Mouse (Mus musculus): ENCODE data around the gene 5430419D17Rik. TPM values are rescaled to one million over a fixed set of nuclear protein-coding genes. Genes with fewer than 3 reads are reported as not detected.

Gene 5430419D17Rik
- polyA plus RNA-seq, 1 experiment from 2014 or later = not detected

DNA sequence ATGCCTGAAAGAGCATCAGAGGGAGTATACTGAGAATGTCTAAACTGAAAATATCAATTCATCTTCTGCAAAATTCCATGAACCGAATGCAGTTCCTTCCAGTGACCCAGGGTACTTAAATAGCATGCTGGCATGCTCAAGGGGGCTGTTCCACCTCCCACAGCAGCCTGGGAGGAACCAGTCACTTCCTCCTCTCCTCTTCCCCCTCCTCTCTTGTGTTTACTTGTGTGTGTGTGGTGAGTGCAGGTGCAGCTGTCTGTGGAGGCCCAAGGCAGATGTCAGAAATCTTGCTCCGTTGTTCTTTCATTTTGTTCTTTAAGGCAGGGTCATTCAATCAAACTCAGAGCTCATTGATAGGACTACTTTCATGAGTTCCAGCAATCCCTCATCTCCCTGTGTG, 5.1 kb upstream of the 5430419D17Rik start:
- H3K27ac ChIP-seq (replicated peaks; ENCODE audit: low read depth, low read length) = no peak overlapping the region
- DNase-seq (ENCODE audit: low spot score) = no peak
- WGBS = 47% methylated on average over 2 of the region's 2 CpGs
- H3K4me2 ChIP-seq (ENCODE audit: low read depth, low read length) = no peak overlapping the region
- H3K4me1 ChIP-seq (ENCODE audit: control insufficient read depth, insufficient read depth, low read length) = no peaks in the 10 kb centered on the region
- H3K9me3 ChIP-seq (replicated peaks; ENCODE audit: control insufficient read depth, low read length) = no peaks in the 10 kb centered on the region
- H3K9ac ChIP-seq (replicated peaks; ENCODE audit: low read length) = no peak overlapping the region
- H3K4me3 ChIP-seq (ENCODE audit: low read depth, low read length) = no peak overlapping the region
- H3K36me3 ChIP-seq (replicated peaks; ENCODE audit: control insufficient read depth, insufficient read depth, low read depth, low read length) = no peaks in the 10 kb centered on the region
- H3K27me3 ChIP-seq (ENCODE audit: control insufficient read depth, insufficient read depth, low read length) = no peaks in the 10 kb centered on the region
- no peak for ATAC-seq (replicated peaks; ENCODE audit: insufficient number of reproducible peaks, low FRiP score, low TSS enrichment, low read depth)

DNA sequence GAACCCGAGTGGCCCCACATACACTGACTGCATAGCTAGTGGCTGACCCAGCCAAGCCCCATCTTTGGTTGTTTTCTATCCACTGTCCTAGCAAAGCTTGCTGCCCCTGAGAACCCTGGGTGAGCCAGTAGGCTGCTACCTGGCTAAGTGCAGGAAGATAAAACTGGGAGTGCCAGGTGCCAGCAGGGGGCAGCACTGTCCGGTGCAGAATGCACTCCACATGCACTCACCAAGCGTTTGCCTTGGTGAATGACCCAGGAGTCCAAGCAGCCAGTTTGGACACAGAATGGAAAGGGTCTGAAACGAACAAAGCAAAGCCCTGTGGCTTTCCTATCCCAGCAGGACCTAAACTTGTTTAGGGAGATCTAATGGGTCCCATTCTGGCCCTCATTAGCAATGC, 8.5 kb downstream of the 5430419D17Rik start:
- Histone ChIP-seq H3K36me3 (replicated peaks; ENCODE audit: control insufficient read depth, insufficient read depth, low read depth, low read length) (no peaks in the 10 kb centered on the region), H3K9me3 (replicated peaks; ENCODE audit: control insufficient read depth, low read length) (no peaks in the 10 kb centered on the region), H3K27me3 (ENCODE audit: control insufficient read depth, insufficient read depth, low read length) (no peaks in the 10 kb centered on the region), H3K4me3 (ENCODE audit: low read depth, low read length) (no peak overlapping the region), H3K9ac (replicated peaks; ENCODE audit: low read length) (no peak overlapping the region), H3K4me1 (ENCODE audit: control insufficient read depth, insufficient read depth, low read length) (no peaks in the 10 kb centered on the region), H3K4me2 (ENCODE audit: low read depth, low read length) (no peak overlapping the region), H3K27ac (replicated peaks; ENCODE audit: low read depth, low read length) (no peak overlapping the region)
- peak; percentile 38 for DNase-seq (ENCODE audit: low spot score)
- WGBS = 43% methylated on average over 4 of the region's 4 CpGs
- ATAC-seq (replicated peaks; ENCODE audit: insufficient number of reproducible peaks, low FRiP score, low TSS enrichment, low read depth) = no peak

DNA sequence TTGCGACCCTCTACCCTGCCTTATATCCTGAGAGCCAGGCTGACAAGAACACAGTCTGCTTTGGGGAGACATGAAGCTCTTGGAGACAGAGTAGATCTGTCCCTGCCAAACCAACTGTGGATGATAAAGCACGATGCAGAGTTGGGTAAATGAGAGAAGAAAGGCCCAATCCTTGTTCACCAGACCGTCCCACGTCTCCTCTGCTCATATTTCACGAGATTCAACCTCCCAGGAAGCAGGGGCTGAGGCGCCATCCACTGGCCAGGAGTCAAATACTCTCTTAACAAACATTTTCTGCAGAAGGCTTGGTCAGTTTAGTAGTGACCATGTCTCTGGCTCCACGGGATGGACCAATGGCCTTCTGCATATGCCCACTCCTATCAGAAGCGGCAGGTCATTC, 10.1 kb downstream of the 5430419D17Rik start:
- Histone ChIP-seq H3K27ac (replicated peaks; ENCODE audit: low read depth, low read length) (no peak overlapping the region), H3K4me3 (ENCODE audit: low read depth, low read length) (no peak overlapping the region), H3K27me3 (ENCODE audit: control insufficient read depth, insufficient read depth, low read length) (no peaks in the 10 kb centered on the region), H3K4me2 (ENCODE audit: low read depth, low read length) (no peak overlapping the region), H3K9ac (replicated peaks; ENCODE audit: low read length) (no peak overlapping the region), H3K9me3 (replicated peaks; ENCODE audit: control insufficient read depth, low read length) (no peaks in the 10 kb centered on the region), H3K36me3 (replicated peaks; ENCODE audit: control insufficient read depth, insufficient read depth, low read depth, low read length) (no peaks in the 10 kb centered on the region), H3K4me1 (ENCODE audit: control insufficient read depth, insufficient read depth, low read length) (no peaks in the 10 kb centered on the region)
- ATAC-seq (replicated peaks; ENCODE audit: insufficient number of reproducible peaks, low FRiP score, low TSS enrichment, low read depth) (no peak), DNase-seq (ENCODE audit: low spot score) (no peak)
- whole genome bisulfite sequencing = 68% methylated on average over 8 of the region's 8 CpGs

DNA sequence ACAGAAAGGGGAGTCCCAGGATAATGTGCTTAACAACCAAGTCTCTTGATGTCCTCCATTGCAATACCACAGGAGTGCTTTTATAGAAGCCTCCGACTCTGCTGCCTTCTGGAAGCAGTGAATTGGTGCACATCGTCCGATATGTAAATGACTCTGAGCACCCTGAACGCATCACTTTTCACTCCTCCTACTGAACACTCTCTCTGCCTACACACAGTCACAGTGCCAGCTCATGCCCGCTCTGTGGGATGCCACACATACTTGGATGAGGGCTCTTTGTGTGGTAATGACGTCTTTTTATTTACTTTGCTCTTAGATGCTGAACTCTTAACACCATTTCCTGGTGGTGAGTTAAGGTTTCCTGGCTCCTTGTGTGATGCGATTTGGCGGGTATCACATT, 12.8 kb downstream of the 5430419D17Rik start:
- Histone ChIP-seq H3K27me3 (ENCODE audit: control insufficient read depth, insufficient read depth, low read length) (no peaks in the 10 kb centered on the region), H3K9me3 (replicated peaks; ENCODE audit: control insufficient read depth, low read length) (no peaks in the 10 kb centered on the region), H3K4me2 (ENCODE audit: low read depth, low read length) (no peak overlapping the region), H3K4me3 (ENCODE audit: low read depth, low read length) (no peak overlapping the region), H3K4me1 (ENCODE audit: control insufficient read depth, insufficient read depth, low read length) (no peaks in the 10 kb centered on the region), H3K36me3 (replicated peaks; ENCODE audit: control insufficient read depth, insufficient read depth, low read depth, low read length) (no peaks in the 10 kb centered on the region), H3K27ac (replicated peaks; ENCODE audit: low read depth, low read length) (no peak overlapping the region), H3K9ac (replicated peaks; ENCODE audit: low read length) (no peak overlapping the region)
- DNase-seq (ENCODE audit: low spot score) (no peak), ATAC-seq (replicated peaks; ENCODE audit: insufficient number of reproducible peaks, low FRiP score, low TSS enrichment, low read depth) (no peak)
- WGBS = 68% methylated on average over 8 of the region's 8 CpGs

DNA sequence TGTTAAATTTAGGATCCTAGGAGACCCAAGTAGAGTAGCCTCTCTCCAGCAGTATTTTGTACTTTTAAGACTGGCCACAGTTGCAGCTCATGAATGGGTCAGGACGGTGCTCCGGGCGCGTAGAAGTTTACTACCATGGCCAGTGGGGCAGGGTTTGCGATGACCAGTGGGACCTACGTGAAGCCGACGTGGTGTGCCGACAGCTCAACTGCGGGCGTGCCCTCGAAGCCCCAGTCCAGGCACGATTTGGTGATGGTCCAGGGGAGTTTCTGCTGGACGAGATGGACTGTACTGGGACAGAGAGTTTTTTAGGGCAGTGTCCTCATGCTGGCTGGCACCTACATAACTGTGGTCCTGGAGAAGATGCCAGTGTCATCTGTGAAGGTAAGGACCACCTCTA, 13.8 kb downstream of the 5430419D17Rik start:
- Histone ChIP-seq H3K27ac (replicated peaks; ENCODE audit: low read depth, low read length) (no peak overlapping the region), H3K9me3 (replicated peaks; ENCODE audit: control insufficient read depth, low read length) (no peaks in the 10 kb centered on the region), H3K36me3 (replicated peaks; ENCODE audit: control insufficient read depth, insufficient read depth, low read depth, low read length) (no peaks in the 10 kb centered on the region), H3K27me3 (ENCODE audit: control insufficient read depth, insufficient read depth, low read length) (no peaks in the 10 kb centered on the region), H3K4me1 (ENCODE audit: control insufficient read depth, insufficient read depth, low read length) (no peaks in the 10 kb centered on the region), H3K4me3 (ENCODE audit: low read depth, low read length) (no peak overlapping the region), H3K4me2 (ENCODE audit: low read depth, low read length) (no peak overlapping the region), H3K9ac (replicated peaks; ENCODE audit: low read length) (no peak overlapping the region)
- ATAC-seq (replicated peaks; ENCODE audit: insufficient number of reproducible peaks, low FRiP score, low TSS enrichment, low read depth) (no peak), DNase-seq (ENCODE audit: low spot score) (no peak)
- 92% methylated on average over 14 of the region's 14 CpGs for WGBS

DNA sequence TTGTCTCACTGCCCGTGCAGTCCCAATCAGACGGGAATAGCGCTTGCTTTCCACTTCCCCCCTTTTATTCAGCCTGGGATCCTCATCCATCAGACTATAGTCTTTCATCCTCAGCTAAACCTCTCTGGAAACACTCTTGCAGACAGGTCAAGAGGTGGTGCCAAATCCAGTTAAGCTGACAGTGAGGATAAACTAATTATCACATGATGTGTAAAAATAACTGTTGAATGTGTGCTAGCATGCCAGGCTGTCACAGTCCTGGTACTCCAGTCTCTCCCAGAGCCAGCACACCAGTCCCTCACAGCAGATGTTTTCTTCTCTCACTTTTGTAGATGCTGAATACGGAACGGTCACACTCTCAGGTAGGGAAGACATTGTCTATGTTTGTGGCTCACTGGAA, 48.9 kb downstream of the 5430419D17Rik start:
- Histone ChIP-seq H3K9me3 (replicated peaks; ENCODE audit: control insufficient read depth, low read length) (no peaks in the 10 kb centered on the region), H3K27ac (replicated peaks; ENCODE audit: low read depth, low read length) (no peak overlapping the region), H3K9ac (replicated peaks; ENCODE audit: low read length) (no peak overlapping the region), H3K36me3 (replicated peaks; ENCODE audit: control insufficient read depth, insufficient read depth, low read depth, low read length) (no peaks in the 10 kb centered on the region), H3K27me3 (ENCODE audit: control insufficient read depth, insufficient read depth, low read length) (no peaks in the 10 kb centered on the region), H3K4me1 (ENCODE audit: control insufficient read depth, insufficient read depth, low read length) (no peaks in the 10 kb centered on the region), H3K4me2 (ENCODE audit: low read depth, low read length) (no peak overlapping the region), H3K4me3 (ENCODE audit: low read depth, low read length) (no peak overlapping the region)
- ATAC-seq (replicated peaks; ENCODE audit: insufficient number of reproducible peaks, low FRiP score, low TSS enrichment, low read depth) (no peak), DNase-seq (ENCODE audit: low spot score) (no peak)
- 75% methylated on average over 5 of the region's 5 CpGs for WGBS

DNA sequence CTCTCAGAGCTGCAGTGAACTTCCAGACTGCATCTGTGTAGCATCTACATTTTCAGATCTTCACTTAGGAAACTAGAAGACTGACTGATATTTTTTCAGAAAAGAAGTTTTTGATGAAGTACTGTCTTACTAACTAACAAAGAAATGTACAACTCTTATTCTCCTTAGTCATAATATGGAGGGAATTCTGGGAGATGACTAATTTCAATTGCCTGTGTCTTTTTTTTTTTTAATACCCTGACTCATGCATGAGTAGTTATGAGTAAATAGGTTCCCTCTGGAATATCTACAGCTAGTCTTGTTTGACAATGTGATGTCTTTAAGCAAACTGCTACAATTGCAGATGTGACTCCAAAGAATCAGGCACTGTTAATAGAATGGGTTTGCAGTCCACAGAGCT, 61.9 kb downstream of the 5430419D17Rik start:
- Histone ChIP-seq H3K4me3 (ENCODE audit: low read depth, low read length) (no peak overlapping the region), H3K27me3 (ENCODE audit: control insufficient read depth, insufficient read depth, low read length) (no peaks in the 10 kb centered on the region), H3K9ac (replicated peaks; ENCODE audit: low read length) (no peak overlapping the region), H3K36me3 (replicated peaks; ENCODE audit: control insufficient read depth, insufficient read depth, low read depth, low read length) (no peaks in the 10 kb centered on the region), H3K4me1 (ENCODE audit: control insufficient read depth, insufficient read depth, low read length) (no peaks in the 10 kb centered on the region), H3K9me3 (replicated peaks; ENCODE audit: control insufficient read depth, low read length) (no peaks in the 10 kb centered on the region), H3K27ac (replicated peaks; ENCODE audit: low read depth, low read length) (no peak overlapping the region), H3K4me2 (ENCODE audit: low read depth, low read length) (no peak overlapping the region)
- DNase-seq (ENCODE audit: low spot score) = no peak
- no peak for ATAC-seq (replicated peaks; ENCODE audit: insufficient number of reproducible peaks, low FRiP score, low TSS enrichment, low read depth)

DNA sequence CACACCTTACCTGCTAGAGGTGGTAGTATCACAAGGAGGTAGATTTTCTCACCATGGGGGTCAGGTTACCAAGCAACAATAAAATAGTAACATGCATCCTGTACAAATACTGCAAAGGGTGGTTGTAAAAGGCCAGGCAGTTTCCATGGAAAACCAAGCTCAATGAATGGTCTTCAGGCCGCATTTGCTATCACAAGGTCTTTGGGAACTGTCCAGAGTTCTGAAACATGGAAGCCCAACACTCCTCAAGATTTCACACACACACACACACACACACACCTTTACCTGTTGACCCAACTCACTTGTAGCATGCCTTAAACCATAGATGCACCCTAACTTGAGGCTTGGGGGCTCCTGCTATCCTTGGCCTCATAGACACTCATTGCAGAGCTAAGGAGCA, 70.8 kb downstream of the 5430419D17Rik start:
- H3K9ac ChIP-seq (replicated peaks; ENCODE audit: low read length) = no peak overlapping the region
- WGBS = 16% methylated on average over 1 of the region's 1 CpGs
- no peaks in the 10 kb centered on the region for H3K36me3 ChIP-seq (replicated peaks; ENCODE audit: control insufficient read depth, insufficient read depth, low read depth, low read length)
- no peaks in the 10 kb centered on the region for H3K9me3 ChIP-seq (replicated peaks; ENCODE audit: control insufficient read depth, low read length)
- no peak overlapping the region for H3K27ac ChIP-seq (replicated peaks; ENCODE audit: low read depth, low read length)
- no peaks in the 10 kb centered on the region for H3K4me1 ChIP-seq (ENCODE audit: control insufficient read depth, insufficient read depth, low read length)
- H3K27me3 ChIP-seq (ENCODE audit: control insufficient read depth, insufficient read depth, low read length) = no peaks in the 10 kb centered on the region
- DNase-seq (ENCODE audit: low spot score) (peak; percentile 72), ATAC-seq (replicated peaks; ENCODE audit: insufficient number of reproducible peaks, low FRiP score, low TSS enrichment, low read depth) (no peak)
- no peak overlapping the region for H3K4me2 ChIP-seq (ENCODE audit: low read depth, low read length)
- no peak overlapping the region for H3K4me3 ChIP-seq (ENCODE audit: low read depth, low read length)

DNA sequence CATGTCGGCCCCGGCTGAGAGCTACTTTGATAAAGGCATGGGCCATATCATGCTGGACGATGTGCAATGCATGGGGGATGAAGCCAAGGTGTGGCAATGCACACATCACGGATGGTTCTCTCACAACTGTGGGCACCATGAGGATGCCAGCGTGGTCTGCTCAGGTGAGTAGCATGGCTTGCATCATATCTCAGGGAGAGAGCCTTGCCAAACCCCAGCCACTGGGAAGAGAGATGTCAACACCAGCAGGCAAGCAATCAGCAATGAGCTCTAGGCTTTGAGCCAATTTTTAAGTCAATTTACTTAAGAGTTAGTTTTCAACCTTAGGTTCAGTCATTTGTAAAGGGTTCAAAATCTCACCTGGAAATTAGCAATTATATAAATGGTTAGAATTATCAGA, 82.6 kb downstream of the 5430419D17Rik start:
- Histone ChIP-seq H3K9me3 (replicated peaks; ENCODE audit: control insufficient read depth, low read length) (no peaks in the 10 kb centered on the region), H3K36me3 (replicated peaks; ENCODE audit: control insufficient read depth, insufficient read depth, low read depth, low read length) (no peaks in the 10 kb centered on the region), H3K9ac (replicated peaks; ENCODE audit: low read length) (no peak overlapping the region), H3K4me3 (ENCODE audit: low read depth, low read length) (no peak overlapping the region), H3K27ac (replicated peaks; ENCODE audit: low read depth, low read length) (no peak overlapping the region), H3K4me2 (ENCODE audit: low read depth, low read length) (no peak overlapping the region), H3K27me3 (ENCODE audit: control insufficient read depth, insufficient read depth, low read length) (no peaks in the 10 kb centered on the region), H3K4me1 (ENCODE audit: control insufficient read depth, insufficient read depth, low read length) (no peaks in the 10 kb centered on the region)
- DNase-seq (ENCODE audit: low spot score) (no peak), ATAC-seq (replicated peaks; ENCODE audit: insufficient number of reproducible peaks, low FRiP score, low TSS enrichment, low read depth) (no peak)
- WGBS = 90% methylated on average over 5 of the region's 5 CpGs
